Mouse (Mus musculus) CH12.LX (cell line): ENCODE data around the gene Bod1. TPM values are rescaled to one million over a fixed set of nuclear protein-coding genes. Genes with fewer than 3 reads are reported as not detected.

Source experiments
- DNase-seq: peaks from one replicate; pipeline ENCODE4 v3.0.0-alpha.2; 2013; ENCODE audit errors: extremely low read depth
- H3K27ac ChIP-seq: 2 replicates; pipeline ENCODE4 v1.5.1; 2012; ENCODE audit warnings: low read depth, mild to moderate bottlenecking, control low read depth, moderate library complexity; ENCODE audit not compliant: insufficient read depth
- H3K27me3 ChIP-seq: replicated peaks from 2 replicates; pipeline ENCODE3; 2012; ENCODE audit warnings: inconsistent platforms
- H3K36me3 ChIP-seq, 2 experiments: replicated peaks in 1 of 2; 2 replicates each; pipeline versions ENCODE3 to v1.6.1; 2012; ENCODE audit warnings: inconsistent platforms in 1 of 2, low read length in 1 of 2, mild to moderate bottlenecking in 1 of 2, mixed read lengths in 1 of 2, moderate library complexity in 1 of 2; ENCODE audit not compliant: control insufficient read depth in 1 of 2, insufficient read depth in 1 of 2
- H3K4me1 ChIP-seq, 2 experiments: 2 replicates each; pipeline ENCODE4 v1.6.1; 2012; ENCODE audit warnings: inconsistent platforms in 1 of 2, moderate library complexity in 1 of 2; ENCODE audit not compliant: insufficient read depth in 2 of 2, control insufficient read depth in 1 of 2
- H3K4me2 ChIP-seq: 2 replicates; pipeline ENCODE4 v1.6.1; 2012; ENCODE audit warnings: low read depth, mild to moderate bottlenecking, control low read depth; ENCODE audit not compliant: poor library complexity, insufficient read depth, severe bottlenecking
- H3K4me3 ChIP-seq, 3 experiments: fragments of 150-350 bp in 1 of 3; sonication (generic) in 1 of 3; replicated peaks in 1 of 3; 2 replicates each; pipeline versions ENCODE3 to v1.5.1; 2011 to 2012; ENCODE audit warnings: low read depth in 2 of 3, low read length in 2 of 3, mild to moderate bottlenecking in 2 of 3, moderate library complexity in 2 of 3, control low read depth in 1 of 3, improper control_type of control experiment in 1 of 3, inconsistent platforms in 1 of 3, mixed read lengths in 1 of 3; ENCODE audit not compliant: poor library complexity in 1 of 3
- H3K79me2 ChIP-seq: replicated peaks from 2 replicates; pipeline ENCODE4 v1.6.1; 2012; ENCODE audit warnings: mild to moderate bottlenecking, moderate library complexity; ENCODE audit not compliant: control insufficient read depth, poor library complexity, insufficient read depth, severe bottlenecking; ENCODE audit errors: extremely low read depth
- H3K9ac ChIP-seq: 2 replicates; pipeline ENCODE4 v1.6.1; 2012; ENCODE audit warnings: low read depth, mild to moderate bottlenecking, control low read depth, moderate library complexity; ENCODE audit not compliant: insufficient read depth
- H3K9me3 ChIP-seq: replicated peaks from 2 replicates; pipeline ENCODE3; 2012; ENCODE audit warnings: low read length, inconsistent platforms, mixed read lengths
- BHLHE40 ChIP-seq: IDR thresholded peaks from 2 replicates; pipeline ENCODE4 v1.6.1; 2011; ENCODE audit warnings: mild to moderate bottlenecking, low read depth, low read length, improper control_type of control experiment
- CHD2 ChIP-seq: IDR thresholded peaks from 2 replicates; pipeline ENCODE4 v1.6.1; 2011; ENCODE audit warnings: low read length, improper control_type of control experiment
- ELF1 ChIP-seq: IDR thresholded peaks from 2 replicates; pipeline ENCODE4 v1.6.1; 2014; ENCODE audit warnings: low read depth, mild to moderate bottlenecking, inconsistent platforms, low read length, improper control_type of control experiment
- GABPA ChIP-seq: IDR thresholded peaks from 2 replicates; pipeline ENCODE4 v1.6.1; 2012; ENCODE audit warnings: low read depth, low read length, improper control_type of control experiment, inconsistent platforms; ENCODE audit not compliant: insufficient replicate concordance
- HCFC1 ChIP-seq: IDR thresholded peaks from 2 replicates; pipeline ENCODE4 v1.6.1; 2012; ENCODE audit warnings: low read depth, mild to moderate bottlenecking, inconsistent platforms, low read length, improper control_type of control experiment
- IRF4 ChIP-seq: IDR thresholded peaks from 2 replicates; pipeline ENCODE4 v1.6.1; 2014; ENCODE audit warnings: low read depth, mild to moderate bottlenecking, inconsistent platforms, low read length, improper control_type of control experiment
- JUN ChIP-seq: IDR thresholded peaks from 2 replicates; pipeline ENCODE4 v1.6.1; 2011; ENCODE audit warnings: low read depth, mild to moderate bottlenecking, low read length, improper control_type of control experiment, moderate library complexity; ENCODE audit not compliant: insufficient read depth
- JUND ChIP-seq: conservative IDR thresholded peaks from 2 replicates; pipeline ENCODE4 v1.6.1; 2011; ENCODE audit warnings: low read depth, low read length, improper control_type of control experiment
- KAT2A ChIP-seq: IDR thresholded peaks from 2 replicates; pipeline ENCODE4 v1.6.1; 2012; ENCODE audit warnings: low read length, improper control_type of control experiment, inconsistent platforms; ENCODE audit not compliant: insufficient replicate concordance
- MAX ChIP-seq: IDR thresholded peaks from 2 replicates; pipeline ENCODE4 v1.6.1; 2011; ENCODE audit warnings: low read length, improper control_type of control experiment
- MAZ ChIP-seq: IDR thresholded peaks from 2 replicates; pipeline ENCODE4 v1.6.1; 2012; ENCODE audit warnings: low read depth, mild to moderate bottlenecking, inconsistent platforms, low read length, improper control_type of control experiment, moderate library complexity
- MEF2A ChIP-seq: IDR thresholded peaks from 2 replicates; pipeline ENCODE4 v1.6.1; 2014; ENCODE audit warnings: low read depth, mild to moderate bottlenecking, inconsistent platforms, low read length, improper control_type of control experiment, borderline replicate concordance
- MXI1 ChIP-seq: IDR thresholded peaks from 2 replicates; pipeline ENCODE4 v1.6.1; 2011; ENCODE audit warnings: mild to moderate bottlenecking, low read depth, low read length, improper control_type of control experiment
- MYC ChIP-seq: IDR thresholded peaks from 2 replicates; pipeline ENCODE4 v1.6.1; 2011; ENCODE audit warnings: low read depth, mild to moderate bottlenecking, improper control_type of control experiment, low read length
- NELFE ChIP-seq: IDR thresholded peaks from 2 replicates; pipeline ENCODE4 v1.6.1; 2011; ENCODE audit warnings: low read depth, low read length, improper control_type of control experiment
- NRF1 ChIP-seq: IDR thresholded peaks from 2 replicates; pipeline ENCODE4 v1.6.1; 2014; ENCODE audit warnings: low read depth, mild to moderate bottlenecking, inconsistent platforms, low read length, improper control_type of control experiment, moderate library complexity
- POLR2A ChIP-seq: IDR thresholded peaks from 2 replicates; pipeline ENCODE4 v1.6.1; 2011; ENCODE audit warnings: low read depth, mild to moderate bottlenecking, improper control_type of control experiment, low read length
- POLR2AphosphoS2 ChIP-seq: IDR thresholded peaks from 2 replicates; pipeline ENCODE4 v1.6.1; 2011; ENCODE audit warnings: low read depth, low read length, improper control_type of control experiment
- SIN3A ChIP-seq: IDR thresholded peaks from 2 replicates; pipeline ENCODE4 v1.6.1; 2012; ENCODE audit warnings: low read length, improper control_type of control experiment, inconsistent platforms
- TBP ChIP-seq: conservative IDR thresholded peaks from 2 replicates; pipeline ENCODE4 v1.6.1; 2011; ENCODE audit warnings: low read depth, low read length, improper control_type of control experiment
- TCF12 ChIP-seq: IDR thresholded peaks from 2 replicates; pipeline ENCODE4 v1.6.1; 2014; ENCODE audit warnings: low read depth, mild to moderate bottlenecking, inconsistent platforms, low read length, improper control_type of control experiment
- USF2 ChIP-seq: conservative IDR thresholded peaks from 2 replicates; pipeline ENCODE4 v1.6.1; 2011; ENCODE audit warnings: low read depth, low read length, improper control_type of control experiment
- ZMIZ1 ChIP-seq: IDR thresholded peaks from 2 replicates; pipeline ENCODE4 v1.6.1; 2012; ENCODE audit warnings: low read depth, mild to moderate bottlenecking, inconsistent platforms, low read length, improper control_type of control experiment
- dilution Hi-C: fragments of 300-500 bp; cut with MboI; formaldehyde crosslinking; loops from 2 replicates; pipeline ENCODE4 v1.14.3; 2020; ENCODE audit warnings: low sequenced_read_pairs; ENCODE audit not compliant: extremely low pct_unique_long_range_greater_than_20kb, extremely low pct_ligation_motif_present
- in situ Hi-C: fragments of 300-500 bp; cut with MboI; formaldehyde crosslinking; loops from 3 replicates; pipeline ENCODE4 v1.14.3; 2019; ENCODE audit warnings: low sequenced_read_pairs, low pct_ligation_motif_present, low pct_unique_long_range_greater_than_20kb, mixed read lengths
- polyA plus RNA-seq: library from polyadenylated mRNA; unstranded; fragments of >175 nt; gene quantifications from 2 replicates; pipeline ENCODE4 v1.2.1, GENCODE M21; 2012; ENCODE audit warnings: low read depth; ENCODE audit not compliant: insufficient read length
- total RNA-seq, 2 experiments: library from RNA; depleted of rRNA; stranded (reverse); fragments of 300-350 nt in 1 of 2; fragments of >200 nt in 1 of 2; gene quantifications; 2 replicates each; pipeline ENCODE4 v1.2.3; 2012 to 2014

Gene Bod1
- 33.2 and 36.8 TPM in 2 replicates for total RNA-seq (2012; rRNA removed)
- 35.8 and 38.2 TPM in 2 replicates for total RNA-seq (2014; rRNA removed)
- polyA plus RNA-seq: 32.6 and 37.2 TPM in 2 replicates

- in situ Hi-C loops: loop anchor here (5.0 to 10.0 kb wide), 2 partner anchors 276 to 463 kb away; no protein-coding TSS in a partner anchor
- dilution Hi-C loops: no loop called here
- H3K36me3 ChIP-seq: peaks cover 24 to 45% of the 10 kb centered on the region in 2 experiments
- peak within 1 kb of the TSS; percentile 76 to 95 (median 92) for H3K4me3 ChIP-seq
- peak; percentile 92 for TF ChIP-seq ELF1
- TF ChIP-seq NRF1: peak; percentile 23
- peak; percentile 46; the same call in 1 of the 2 replicates for TF ChIP-seq IRF4
- TF ChIP-seq MAX: peak; percentile 65; the same call in 1 of the 2 replicates
- TF ChIP-seq BHLHE40: no peak
- TF ChIP-seq GABPA: peak; percentile 83; the same call in 1 of the 2 replicates
- peak; percentile 92 for TF ChIP-seq HCFC1
- TF ChIP-seq MXI1: peak; percentile 90
- peak; percentile 41; the same call in 1 of the 2 replicates for TF ChIP-seq MEF2A
- TF ChIP-seq USF2: no peak
- peak; percentile 98 for TF ChIP-seq CHD2
- peak; percentile 74 for TF ChIP-seq TCF12
- peak; percentile 86 for TF ChIP-seq TBP
- peak; percentile 43; the same call in 1 of the 2 replicates for TF ChIP-seq ZMIZ1
- peak; percentile 94 for TF ChIP-seq MAZ
- no peak for TF ChIP-seq JUND
- TF ChIP-seq JUN: no peak
- peak; percentile 95 for TF ChIP-seq SIN3A
- TF ChIP-seq MYC: peak; percentile 57; the same call in 1 of the 2 replicates
- no peak; the same call in 1 of the 2 replicates for TF ChIP-seq POLR2AphosphoS2
- TF ChIP-seq NELFE: peak; percentile 74
- peak; percentile 88 for TF ChIP-seq POLR2A
- peak; percentile 98 for TF ChIP-seq KAT2A
- peak within 1 kb of the TSS; percentile 93 for H3K4me2 ChIP-seq
- H3K9ac ChIP-seq: peak within 1 kb of the TSS; percentile 97
- peaks cover 18% of the 10 kb centered on the region for H3K79me2 ChIP-seq
- no peak within 1 kb of the TSS for H3K27ac ChIP-seq
- H3K27me3 ChIP-seq: no peaks in the 10 kb centered on the region
- no peaks in the 10 kb centered on the region for H3K9me3 ChIP-seq
- peaks cover 8 to 35% of the 10 kb centered on the region in 2 experiments for H3K4me1 ChIP-seq
- DNase-seq: peak; percentile 98
Measured at GRCm38 (mm10) chr11:31671354-31672169, at the start of gene Bod1. Gene Bod1 (minus strand): TSS chr11:31671885.
